Mouse (Mus musculus): ENCODE results near the gene B3gnt7. TPM values are rescaled to one million over a fixed set of nuclear protein-coding genes. Genes with fewer than 3 reads are reported as not detected.

Gene B3gnt7
- polyA plus RNA-seq (2014; fragmentation: Illumina TruSeq; extraction: RNeasy Lipid Tissue Mini Kit (QIAGEN cat#74804); ENCODE audit: low read depth, low replicate concordance): not detected

GRCm38 (mm10) chr1:86302532-86302931 is at the start of gene B3gnt7:
B3gnt7 (plus strand) TSS chr1:86302832.

Other genes with a start within 250 kb of the B3gnt7 start
- gene Psmd1, start 238.4 kb upstream of the B3gnt7 start, polyA plus RNA-seq (2014; fragmentation: Illumina TruSeq; extraction: RNeasy Lipid Tissue Mini Kit (QIAGEN cat#74804); ENCODE audit: low read depth, low replicate concordance): 120 TPM
- gene Htr2b, start 190.9 kb upstream of the B3gnt7 start, polyA plus RNA-seq (2014; fragmentation: Illumina TruSeq; extraction: RNeasy Lipid Tissue Mini Kit (QIAGEN cat#74804); ENCODE audit: low read depth, low replicate concordance): not detected
- not detected for gene Gm21972, start 169.2 kb upstream of the B3gnt7 start, polyA plus RNA-seq (2014; fragmentation: Illumina TruSeq; extraction: RNeasy Lipid Tissue Mini Kit (QIAGEN cat#74804); ENCODE audit: low read depth, low replicate concordance)
- 3.4 TPM for gene Armc9, start 148.1 kb upstream of the B3gnt7 start, polyA plus RNA-seq (2014; fragmentation: Illumina TruSeq; extraction: RNeasy Lipid Tissue Mini Kit (QIAGEN cat#74804); ENCODE audit: low read depth, low replicate concordance)
- 150 TPM for gene Ncl, start 56.6 kb downstream of the B3gnt7 start, polyA plus RNA-seq (2014; fragmentation: Illumina TruSeq; extraction: RNeasy Lipid Tissue Mini Kit (QIAGEN cat#74804); ENCODE audit: low read depth, low replicate concordance)
- gene Nmur1, start 123.4 kb downstream of the B3gnt7 start, polyA plus RNA-seq (2014; fragmentation: Illumina TruSeq; extraction: RNeasy Lipid Tissue Mini Kit (QIAGEN cat#74804); ENCODE audit: low read depth, low replicate concordance): not detected
- not detected for gene Tex44, start 123.5 kb downstream of the B3gnt7 start, polyA plus RNA-seq (2014; fragmentation: Illumina TruSeq; extraction: RNeasy Lipid Tissue Mini Kit (QIAGEN cat#74804); ENCODE audit: low read depth, low replicate concordance)
- 357 TPM for gene Ptma, start 223.9 kb downstream of the B3gnt7 start, polyA plus RNA-seq (2014; fragmentation: Illumina TruSeq; extraction: RNeasy Lipid Tissue Mini Kit (QIAGEN cat#74804); ENCODE audit: low read depth, low replicate concordance)

Data from liver, adult 10 weeks (tissue).